Mouse (Mus musculus) heart, postnatal 0 days (tissue): Measurements from ENCODE around the gene Trnau1ap.

Source experiments
- CTCF ChIP-seq: IDR thresholded peaks from 2 replicates; pipeline ENCODE4 v1.5.1; 2016; ENCODE audit warnings: antibody characterized with exemption, control low read depth, low read depth
- EP300 ChIP-seq: IDR thresholded peaks from 2 replicates; pipeline ENCODE4 v1.6.1; 2016; ENCODE audit warnings: antibody characterized with exemption, low read depth

- TF ChIP-seq CTCF (no peak), EP300 (no peak)
Measured at GRCm38 (mm10) chr4:132309140-132309848, 20.0 kb downstream of the Trnau1ap start.
